Mouse (Mus musculus) inflammation-experienced regulatory T-cells (primary cell): Measurements from ENCODE around the gene Itga6. TPM values are rescaled to one million over a fixed set of nuclear protein-coding genes. Genes with fewer than 3 reads are reported as not detected.

Source experiments
- polyA plus RNA-seq, 2 experiments: library from polyadenylated mRNA; unstranded; fragments of 100-300 nt; shearing (Covaris generic); gene quantifications; one replicate each; pipeline ENCODE4 v1.2.1; 2017

Gene Itga6
- 100 to 1,000 TPM; 109 to 119 TPM for polyA plus RNA-seq

GRCm38 (mm10) chr2:71745610-71746374, at the start of gene Itga6:
Itga6 (plus strand) TSS chr2:71745616.

GRCm38 (mm10) chr2:71872801-71873443, 127.5 kb downstream of the Itga6 start, which contains the start of gene Pdk1:
Pdk1 (plus strand) TSS chr2:71873224.

Other genes starting within 250 kb of the Itga6 start
- gene Dlx1, start 217.5 kb upstream of the Itga6 start, polyA plus RNA-seq, result not detected
- gene Dlx2, start 198.9 kb upstream of the Itga6 start, polyA plus RNA-seq, result under 1 TPM in 1 of 2 experiments, not detected in 1; 0.58 TPM
- 100 to 1,000 TPM in 1 of 2 experiments, 10 to 100 TPM in 1; 88.5 to 119 TPM for gene Pdk1, start 127.6 kb downstream of the Itga6 start, polyA plus RNA-seq
- 10 to 100 TPM in 1 of 2 experiments, 1 to 10 TPM in 1; 6.9 to 19.5 TPM for gene Rapgef4, start 235.6 kb downstream of the Itga6 start, polyA plus RNA-seq